Mouse (Mus musculus): ENCODE data around the gene Gm49391.
"Not testable (repeated sequence)": the region's sequence is repeated elsewhere in the genome, so short reads cannot be mapped to it uniquely, and the experiment has no call there.

Gene Gm49391

DNA sequence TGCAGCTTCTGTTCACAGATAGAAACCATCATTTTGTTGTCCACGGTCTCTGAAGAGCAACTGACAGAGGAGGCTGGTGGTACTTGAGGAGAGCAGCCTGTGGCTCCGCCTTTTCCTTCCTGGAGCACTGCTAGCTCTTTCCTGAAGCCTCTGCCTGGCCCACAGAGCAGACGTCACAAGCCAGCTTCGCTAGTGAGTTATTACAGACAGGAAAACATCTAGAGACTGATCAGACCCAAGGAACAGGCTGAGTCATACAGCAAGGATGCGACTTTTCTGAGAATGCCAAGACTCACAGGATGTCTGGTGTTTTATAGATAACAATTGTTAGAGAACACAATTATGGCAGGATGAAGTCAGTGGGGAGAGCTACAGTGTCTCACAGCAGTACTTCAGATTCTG lies at the start of gene Gm49391, which contains the start of gene Ctla2a:
Gm49391 (minus strand) TSS at position 72 of the 402 bp plus-strand sequence.
Ctla2a (minus strand) TSS at position 126 of the 402 bp plus-strand sequence.
- peak; percentile 69 for DNase-seq (ENCODE audit: low read depth)

- DNase-seq (ENCODE audit: low read depth) = not testable (repeated sequence)
Observed at GRCm38 (mm10) chr13:60972319-60972718, 35.9 kb upstream of the Gm49391 start.

GRCm38 (mm10) chr13:60963985-60964384 lies 27.6 kb upstream of the Gm49391 start:
- not testable (repeated sequence) for DNase-seq (ENCODE audit: low read depth)

DNA sequence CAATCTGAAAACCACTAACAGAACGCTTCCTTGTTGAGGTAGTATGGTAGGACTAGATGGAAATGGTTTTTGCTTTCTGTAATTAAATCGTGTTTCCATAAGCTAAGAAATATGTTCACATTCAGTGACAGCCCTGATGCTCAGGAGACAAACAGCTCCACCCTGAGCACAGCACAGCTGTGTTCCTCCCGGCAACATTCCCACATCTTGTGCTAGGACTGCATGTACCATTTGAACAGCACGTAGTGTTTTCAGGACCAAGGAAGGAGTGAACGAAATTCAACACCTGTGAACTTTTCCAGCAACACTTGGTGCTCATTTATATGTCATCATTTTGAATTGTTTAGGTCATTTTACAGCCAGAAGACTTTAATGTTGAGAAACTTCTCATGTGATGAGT lies 25.3 kb upstream of the Gm49391 start:
- DNase-seq (ENCODE audit: low read depth) = no peak

GRCm38 (mm10) chr13:60941884-60942283 lies 5.5 kb upstream of the Gm49391 start, which contains the start of gene Tpbpa:
Gene Tpbpa, minus strand, starts transcription at chr13:60941984.
- DNase-seq (ENCODE audit: low read depth) = not testable (repeated sequence)

- DNase-seq (ENCODE audit: low read depth) = not testable (repeated sequence)
Observed at GRCm38 (mm10) chr13:60935490-60935889, 881 bp downstream of the Gm49391 start, which contains the start of gene Gm49393. Gene Gm49393, minus strand, starts transcription at chr13:60935590.

- not testable (repeated sequence) for DNase-seq (ENCODE audit: low read depth)
Observed at GRCm38 (mm10) chr13:60904780-60905179, 31.6 kb downstream of the Gm49391 start, which contains the start of gene Tpbpb. Gene Tpbpb, minus strand, starts transcription at chr13:60904880.

GRCm38 (mm10) chr13:60897328-60897727 lies 39.0 kb downstream of the Gm49391 start, which contains the start of gene Ctla2b:
Gene Ctla2b, minus strand, starts transcription at chr13:60897447.
- peak; percentile 60 for DNase-seq (ENCODE audit: low read depth)

GRCm38 (mm10) chr13:60896794-60897193 lies 39.6 kb downstream of the Gm49391 start, which contains the start of gene Gm49392:
Gene Gm49392, minus strand, starts transcription at chr13:60896894.
- not testable (repeated sequence) for DNase-seq (ENCODE audit: low read depth)

DNA sequence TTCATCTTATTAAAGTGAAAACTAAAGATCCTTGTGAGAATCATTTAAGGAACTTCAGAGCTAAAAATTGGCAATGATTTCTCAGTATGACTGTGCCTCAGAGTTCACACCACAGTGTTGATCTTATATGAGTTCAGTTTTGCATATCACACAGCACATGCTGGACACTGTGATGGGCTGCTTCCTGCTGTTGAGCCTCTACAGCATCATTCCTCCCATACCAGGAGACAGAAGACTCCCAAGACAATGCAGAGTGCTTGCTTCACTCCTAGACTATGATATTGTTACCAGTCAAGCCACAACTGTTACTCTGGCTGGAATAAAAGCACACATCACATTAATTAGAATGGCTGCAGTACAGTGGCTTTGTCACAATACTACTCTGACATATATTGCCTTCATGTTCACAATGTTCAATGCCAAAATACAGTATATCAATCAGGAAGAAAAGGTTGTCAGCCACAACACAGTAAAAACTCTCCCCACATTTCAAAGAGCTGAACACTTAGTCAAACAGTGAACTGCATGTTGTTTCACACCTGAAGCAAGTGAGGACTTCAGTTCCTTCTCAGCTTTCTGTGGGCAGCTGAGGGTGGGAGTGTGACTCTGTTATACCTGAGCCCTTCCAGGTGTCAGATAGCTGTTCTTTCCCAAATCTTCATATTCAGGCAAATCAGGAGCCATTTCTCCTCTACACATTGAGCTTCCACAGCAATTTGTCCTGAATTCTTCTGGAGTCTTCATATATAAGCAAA lies 40.8 kb downstream of the Gm49391 start:
- no peak for DNase-seq (ENCODE audit: low read depth)

GRCm38 (mm10) chr13:60892301-60892700 lies 44.1 kb downstream of the Gm49391 start:
- no peak for DNase-seq (ENCODE audit: low read depth)

GRCm38 (mm10) chr13:60864281-60864680 lies 72.1 kb downstream of the Gm49391 start, which contains the start of gene 4930486L24Rik:
Gene 4930486L24Rik, minus strand, starts transcription at chr13:60864475.
- no peak for DNase-seq (ENCODE audit: low read depth)

DNA sequence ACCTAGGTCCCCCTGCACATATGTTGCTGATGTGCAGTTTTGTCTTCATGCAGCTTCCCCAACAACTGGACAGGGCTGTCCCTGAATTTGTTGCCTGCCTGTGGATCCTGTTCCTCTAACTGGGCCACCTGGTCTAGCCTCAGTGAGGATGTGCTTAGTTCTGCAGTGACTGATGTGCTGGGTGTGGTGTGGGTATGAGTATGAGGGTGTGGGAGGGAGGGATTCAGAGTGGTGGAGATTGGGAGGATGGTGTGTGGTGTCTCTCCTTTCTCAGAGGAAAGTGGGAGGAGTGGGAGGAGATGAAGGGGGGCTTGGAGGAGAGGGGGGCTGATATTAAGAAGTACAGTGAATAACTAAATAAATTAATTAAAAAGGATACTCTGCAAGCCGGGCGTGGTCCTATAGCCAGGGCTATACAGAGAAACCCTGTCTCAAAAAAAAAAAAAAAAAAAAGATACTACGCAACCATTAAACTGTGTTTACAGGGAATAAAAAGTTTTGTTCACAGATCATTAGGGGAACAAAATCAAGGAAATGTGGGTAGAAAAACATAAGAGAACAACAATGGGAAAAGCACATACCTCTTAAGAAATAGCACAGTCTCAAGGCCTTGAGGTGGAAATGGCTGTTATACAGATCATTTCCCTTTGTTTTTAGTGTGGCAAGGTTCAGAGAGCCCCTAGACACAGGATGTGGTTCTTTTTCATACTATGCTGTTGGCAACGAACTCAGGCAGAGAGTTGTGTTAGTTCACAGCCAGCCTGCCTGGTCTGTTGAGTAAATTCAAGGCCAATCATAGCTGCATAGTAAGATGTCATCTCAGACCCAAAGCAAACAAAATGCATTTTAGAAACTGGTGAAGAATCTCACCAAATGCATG lies 87.9 kb downstream of the Gm49391 start:
- DNase-seq (ENCODE audit: low read depth) = no peak
